Mouse (Mus musculus) forebrain, embryonic 16.5 days (tissue): ENCODE results near the gene Adgrb2. TPM values are rescaled to one million over a fixed set of nuclear protein-coding genes. Genes with fewer than 3 reads are reported as not detected.

Experiments used
- ATAC-seq: fragments of 200-750 bp; cut with Nextera tagmentation; 2 replicates; pipeline ENCODE4 v1.8.0; 2017; ENCODE audit warnings: mild to moderate bottlenecking, moderate library complexity
- H3K27ac ChIP-seq: fragments of 300-500 bp; sonication (generic); 2 replicates; pipeline ENCODE4 v1.5.1; 2014; ENCODE audit warnings: low read length, control low read depth
- H3K27me3 ChIP-seq: fragments of 300-500 bp; sonication (generic); replicated peaks from 2 replicates; pipeline ENCODE4 v1.6.1; 2014; ENCODE audit warnings: low read length; ENCODE audit not compliant: control insufficient read depth, insufficient read depth
- H3K36me3 ChIP-seq: fragments of 300-500 bp; sonication (generic); 2 replicates; pipeline ENCODE4 v1.6.1; 2014; ENCODE audit not compliant: control insufficient read depth, insufficient read depth
- H3K4me1 ChIP-seq: fragments of 300-500 bp; sonication (generic); replicated peaks from 2 replicates; pipeline ENCODE4 v1.6.1; 2014; ENCODE audit warnings: low read length; ENCODE audit not compliant: control insufficient read depth, insufficient read depth
- H3K4me2 ChIP-seq: fragments of 300-500 bp; sonication (generic); 2 replicates; pipeline ENCODE4 v1.6.1; 2014; ENCODE audit warnings: mild to moderate bottlenecking, low read length, control low read depth
- H3K4me3 ChIP-seq: fragments of 300-500 bp; sonication (generic); replicated peaks from 2 replicates; pipeline ENCODE4 v1.5.1; 2014; ENCODE audit warnings: mild to moderate bottlenecking, low read length, control low read depth
- H3K9ac ChIP-seq: fragments of 300-500 bp; sonication (generic); replicated peaks from 2 replicates; pipeline ENCODE4 v1.6.1; 2014; ENCODE audit warnings: low read depth, low read length, control low read depth
- H3K9me3 ChIP-seq: fragments of 300-500 bp; sonication (generic); 2 replicates; pipeline ENCODE4 v1.6.1; 2016; ENCODE audit warnings: low read length; ENCODE audit not compliant: control insufficient read depth
- WGBS: fragments of 180-500 bp; shearing (Covaris S2); extraction: QIAGEN DNeasy Blood & Tissue Kit; methylation state at CpG from one replicate; pipeline ENCODE4 v1.1.7; 2014; 5-methylcytosine and 5-hydroxymethylcytosine counted together
- polyA plus RNA-seq: library from polyadenylated mRNA; unstranded; fragments of >200 nt; fragmentation: Nextera tagmentation; extraction: Ambion mirVana; gene quantifications from 2 replicates; pipeline ENCODE4 v1.2.1, GENCODE M21; 2015

The Adgrb2 gene
- polyA plus RNA-seq, 1 experiment from 2014 or later = 12.2 TPM

GRCm38 (mm10) chr4:130050056-130050824, 65.6 kb downstream of the Adgrb2 start:
- H3K9me3 ChIP-seq = no peaks in the 10 kb centered on the region
- no peak overlapping the region for H3K4me2 ChIP-seq
- WGBS = 79% methylated on average over 8 of the region's 8 CpGs
- peaks cover 18% of the 10 kb centered on the region for H3K4me1 ChIP-seq
- no peak overlapping the region for H3K4me3 ChIP-seq
- no peak for ATAC-seq
- H3K9ac ChIP-seq = no peak overlapping the region
- H3K36me3 ChIP-seq = no peaks in the 10 kb centered on the region
- H3K27me3 ChIP-seq = no peaks in the 10 kb centered on the region
- no peak overlapping the region for H3K27ac ChIP-seq

GRCm38 (mm10) chr4:130052283-130052682, 67.6 kb downstream of the Adgrb2 start:
- Histone ChIP-seq H3K9me3 (no peaks in the 10 kb centered on the region), H3K27ac (no peak overlapping the region), H3K9ac (no peak overlapping the region), H3K36me3 (no peaks in the 10 kb centered on the region), H3K4me3 (no peak overlapping the region), H3K4me1 (peaks cover 28% of the 10 kb centered on the region), H3K27me3 (no peaks in the 10 kb centered on the region), H3K4me2 (no peak overlapping the region)
- WGBS = 94% methylated on average over 3 of the region's 3 CpGs
- no peak for ATAC-seq

- H3K27me3 ChIP-seq = no peaks in the 10 kb centered on the region
- 86% methylated on average over 9 of the region's 9 CpGs for WGBS
- no peak overlapping the region for H3K9ac ChIP-seq
- no peak overlapping the region for H3K4me3 ChIP-seq
- peaks cover 20% of the 10 kb centered on the region for H3K4me1 ChIP-seq
- no peaks in the 10 kb centered on the region for H3K9me3 ChIP-seq
- no peak overlapping the region for H3K27ac ChIP-seq
- H3K36me3 ChIP-seq = no peaks in the 10 kb centered on the region
- ATAC-seq = no peak
- no peak overlapping the region for H3K4me2 ChIP-seq
Measured at GRCm38 (mm10) chr4:130053111-130053510, 68.4 kb downstream of the Adgrb2 start.

GRCm38 (mm10) chr4:130054727-130055126, 70.1 kb downstream of the Adgrb2 start:
- no peak overlapping the region for H3K9ac ChIP-seq
- H3K27ac ChIP-seq = no peak overlapping the region
- no peaks in the 10 kb centered on the region for H3K36me3 ChIP-seq
- WGBS = 11% methylated on average over 1 of the region's 1 CpGs
- no peak overlapping the region for H3K4me2 ChIP-seq
- peaks cover 18% of the 10 kb centered on the region for H3K4me1 ChIP-seq
- no peaks in the 10 kb centered on the region for H3K27me3 ChIP-seq
- H3K4me3 ChIP-seq = no peak overlapping the region
- H3K9me3 ChIP-seq = no peaks in the 10 kb centered on the region
- peak; percentile 21; the same call in 1 of the 2 replicates for ATAC-seq

- Histone ChIP-seq H3K4me2 (no peak overlapping the region), H3K4me1 (peaks cover 18% of the 10 kb centered on the region), H3K9ac (no peak overlapping the region), H3K4me3 (no peak overlapping the region), H3K36me3 (no peaks in the 10 kb centered on the region), H3K27me3 (no peaks in the 10 kb centered on the region), H3K9me3 (no peaks in the 10 kb centered on the region), H3K27ac (no peak overlapping the region; the same call in 1 of the 2 replicates)
- WGBS = 62% methylated on average over 14 of the region's 14 CpGs
- ATAC-seq = peak; percentile 72
Measured at GRCm38 (mm10) chr4:130055160-130056010, 70.7 kb downstream of the Adgrb2 start.

- H3K27ac ChIP-seq = peak overlapping the region; percentile 41; the same call in 1 of the 2 replicates
Measured at GRCm38 (mm10) chr4:130056011-130056322, 71.3 kb downstream of the Adgrb2 start.

GRCm38 (mm10) chr4:130056471-130056870, 71.8 kb downstream of the Adgrb2 start:
- Histone ChIP-seq H3K9ac (no peak overlapping the region), H3K4me1 (peaks cover 18% of the 10 kb centered on the region), H3K27me3 (no peaks in the 10 kb centered on the region), H3K4me3 (no peak overlapping the region), H3K9me3 (no peaks in the 10 kb centered on the region), H3K36me3 (no peaks in the 10 kb centered on the region), H3K4me2 (no peak overlapping the region), H3K27ac (peak overlapping the region; percentile 41; the same call in 1 of the 2 replicates)
- WGBS = 33% methylated on average over 3 of the region's 3 CpGs
- ATAC-seq = no peak

More at GRCm38 (mm10) chr4:130056011-130056322, 71.3 kb downstream of the Adgrb2 start:
- no peaks in the 10 kb centered on the region for H3K36me3 ChIP-seq
- no peak overlapping the region for H3K4me3 ChIP-seq
- H3K9me3 ChIP-seq = no peaks in the 10 kb centered on the region
- H3K4me1 ChIP-seq = peaks cover 18% of the 10 kb centered on the region
- H3K9ac ChIP-seq = no peak overlapping the region
- H3K4me2 ChIP-seq = no peak overlapping the region
- peak; percentile 46; the same call in 1 of the 2 replicates for ATAC-seq
- 28% methylated on average over 3 of the region's 3 CpGs for WGBS
- no peaks in the 10 kb centered on the region for H3K27me3 ChIP-seq

GRCm38 (mm10) chr4:130060937-130061336, 76.3 kb downstream of the Adgrb2 start:
- H3K36me3 ChIP-seq = no peaks in the 10 kb centered on the region
- no peaks in the 10 kb centered on the region for H3K9me3 ChIP-seq
- no peak for ATAC-seq
- H3K27me3 ChIP-seq = no peaks in the 10 kb centered on the region
- no peak overlapping the region for H3K4me2 ChIP-seq
- no peak overlapping the region for H3K9ac ChIP-seq
- no peak overlapping the region for H3K27ac ChIP-seq
- H3K4me3 ChIP-seq = no peak overlapping the region
- H3K4me1 ChIP-seq = peaks cover 6% of the 10 kb centered on the region; the same call in 1 of the 2 replicates

- ATAC-seq = no peak
Measured at GRCm38 (mm10) chr4:130063191-130063590, 78.5 kb downstream of the Adgrb2 start.

More at GRCm38 (mm10) chr4:130063191-130063590, 78.5 kb downstream of the Adgrb2 start:
- Histone ChIP-seq H3K27me3 (no peaks in the 10 kb centered on the region), H3K27ac (no peak overlapping the region), H3K4me1 (no peaks in the 10 kb centered on the region), H3K36me3 (no peaks in the 10 kb centered on the region), H3K4me3 (no peak overlapping the region), H3K9ac (no peak overlapping the region), H3K9me3 (no peaks in the 10 kb centered on the region), H3K4me2 (no peak overlapping the region)
- WGBS = 66% methylated on average over 7 of the region's 7 CpGs
